Mouse (Mus musculus): ENCODE measurements at regions not wholly inside any gene's neighbourhood (a gene's known extent, or its start where the extent isn't known, plus 50 kb on each side); places are given as distances from the start of the nearest gene placed in this dataset.

DNA sequence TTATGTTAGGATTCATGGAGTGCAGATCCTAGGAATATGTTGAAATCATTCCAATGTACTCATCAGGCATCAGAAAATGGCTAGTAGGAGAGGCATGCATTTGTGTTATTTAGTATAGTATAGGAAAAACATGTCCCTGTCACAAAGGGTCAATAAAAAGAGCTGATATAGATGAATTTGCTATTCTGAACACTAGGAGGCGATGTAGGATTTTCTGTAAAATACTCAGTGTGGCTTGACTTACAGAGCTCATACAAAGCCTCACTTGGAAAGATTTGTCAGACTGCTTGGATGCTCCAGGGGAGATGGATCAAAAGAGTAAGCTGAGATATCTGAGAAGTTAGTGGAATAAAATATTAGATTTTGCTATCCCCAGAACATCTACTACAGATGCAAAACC, 107.6 kb upstream of the Try4 start:
- TF ChIP-seq CTCF (IDR thresholded peaks at IDR 0.05; ENCODE audit: low read depth) (peak; percentile 54), EP300 (optimal IDR thresholded peaks at IDR 0.05) (no peak)
